Mouse (Mus musculus) embryo, embryonic 11.5 days (tissue): ENCODE data around the gene Slc16a5.

Source experiments
- DNase-seq: peaks from one replicate; pipeline ENCODE4 v3.0.0-alpha.2; 2012; ENCODE audit warnings: low read depth, low spot score

The Slc16a5 gene

DNA sequence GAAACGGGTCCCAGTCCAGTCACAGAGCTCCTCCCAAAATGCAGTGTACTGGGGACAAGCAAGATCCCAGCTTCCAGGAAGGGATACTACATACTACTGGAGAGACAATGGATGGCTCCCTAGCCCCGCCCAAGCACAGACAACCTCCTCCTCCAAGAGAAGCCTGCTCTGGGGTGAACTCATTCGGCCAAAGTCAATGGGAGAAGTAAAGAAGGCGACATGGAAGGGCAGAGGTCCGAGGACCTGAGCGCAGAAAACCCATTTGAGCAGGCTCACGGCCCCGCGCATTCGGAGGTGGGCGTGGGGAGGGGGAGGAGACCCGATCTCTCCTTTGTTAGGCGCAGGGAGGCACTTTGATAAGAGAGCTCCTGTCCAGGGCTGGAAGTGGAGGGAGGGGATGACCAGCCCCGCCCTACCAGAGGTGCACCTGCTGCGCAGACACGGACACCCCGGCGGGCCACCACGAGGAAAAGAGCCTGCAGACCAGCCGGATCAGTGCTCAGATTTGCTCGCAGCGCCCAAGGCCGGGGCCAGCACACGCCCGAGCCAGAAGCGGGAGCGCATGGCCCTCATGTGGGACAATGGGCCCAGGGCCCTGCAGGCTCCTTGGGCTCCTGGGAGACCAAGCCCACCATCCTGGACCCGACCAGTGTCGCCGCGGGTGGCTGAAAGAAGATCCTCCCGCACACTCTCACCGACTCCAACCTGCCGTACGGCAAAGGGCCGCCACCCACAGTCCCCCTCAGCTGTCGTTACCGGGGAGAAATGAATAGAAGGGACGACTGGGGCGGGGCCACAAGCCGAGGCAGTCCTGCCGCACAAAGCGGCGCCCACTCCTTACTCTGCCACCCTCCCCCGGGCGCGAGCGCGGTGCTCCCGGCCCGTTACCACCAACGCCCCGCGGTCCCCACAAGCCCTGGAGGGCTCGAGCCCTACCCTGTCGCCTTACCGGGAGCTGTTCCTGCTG, 51.3 kb downstream of the Slc16a5 start:
- peak; percentile 32 for DNase-seq

- peak; percentile 94 for DNase-seq
Measured at GRCm38 (mm10) chr11:115514238-115514663, 52.0 kb downstream of the Slc16a5 start, which contains the start of gene Jpt1. TSS of gene Jpt1 (minus strand) at chr11:115514387.

- DNase-seq, result no peak
Measured at GRCm38 (mm10) chr11:115515021-115515420, 52.7 kb downstream of the Slc16a5 start.

GRCm38 (mm10) chr11:115516942-115517341, 54.7 kb downstream of the Slc16a5 start:
- no peak for DNase-seq

GRCm38 (mm10) chr11:115518693-115519092, 56.4 kb downstream of the Slc16a5 start:
- DNase-seq, result no peak

DNA sequence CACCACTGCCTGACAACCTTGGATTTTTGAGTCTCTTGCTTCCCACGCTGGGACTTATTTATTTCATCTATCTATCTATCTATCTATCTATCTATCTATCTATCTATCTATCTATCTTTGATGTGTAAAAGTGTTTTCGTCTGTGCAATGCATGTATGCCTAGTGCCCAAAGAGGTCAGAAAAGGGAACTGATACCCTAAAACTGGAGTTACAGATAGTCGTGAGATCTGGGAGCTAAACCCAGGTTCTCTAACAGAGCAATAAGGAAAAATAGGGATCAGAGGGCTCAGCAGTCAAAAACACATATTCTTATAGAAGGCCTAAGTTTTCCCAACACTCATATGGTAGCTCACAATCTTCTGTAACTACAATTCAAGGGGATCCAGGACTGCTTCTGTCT, 57.3 kb downstream of the Slc16a5 start:
- DNase-seq, result no peak

- no peak for DNase-seq
Measured at GRCm38 (mm10) chr11:115520218-115520617, 57.9 kb downstream of the Slc16a5 start.

DNA sequence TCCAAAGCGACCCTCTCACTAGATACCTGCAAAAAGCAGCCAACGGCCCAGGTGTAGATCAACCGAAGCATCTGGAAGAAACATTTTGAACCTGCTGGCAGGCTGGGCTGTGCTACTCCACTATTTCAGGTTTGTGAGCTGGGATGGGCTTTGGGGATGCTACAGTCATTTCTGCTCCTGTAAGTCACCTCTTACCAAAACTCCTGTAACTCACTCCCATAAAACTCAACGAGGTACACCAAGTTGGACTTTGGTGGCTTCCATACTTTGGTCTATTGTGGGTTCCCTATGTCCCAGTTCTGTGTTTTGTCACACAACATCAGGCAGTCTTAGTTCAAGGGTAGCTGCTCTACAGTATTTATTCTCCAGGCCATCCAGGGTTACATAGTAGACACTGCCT, 58.8 kb downstream of the Slc16a5 start:
- no peak for DNase-seq

DNA sequence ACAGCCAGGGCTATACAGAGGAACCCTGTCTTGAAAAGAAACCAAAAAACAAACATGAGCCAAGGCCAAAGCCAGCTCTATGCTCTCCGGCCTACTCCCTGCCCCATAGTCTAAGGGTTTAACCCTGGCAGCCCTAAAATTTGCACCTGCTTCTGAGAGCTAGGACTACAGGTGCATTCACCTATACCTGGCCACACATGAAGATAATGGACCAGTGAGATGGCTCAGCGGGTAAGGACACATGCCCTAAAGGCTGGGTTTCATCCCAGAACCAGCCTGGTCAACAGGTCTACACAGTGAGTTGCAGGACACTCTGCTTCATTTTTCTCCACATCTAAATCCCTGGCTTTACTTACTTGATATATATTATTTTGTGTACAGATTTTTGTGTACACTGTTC, 60.0 kb downstream of the Slc16a5 start:
- DNase-seq, result no peak

- DNase-seq, result no peak
Measured at GRCm38 (mm10) chr11:115522703-115523102, 60.4 kb downstream of the Slc16a5 start.
